Mouse (Mus musculus): ENCODE results near the gene Zfhx2.

DNA sequence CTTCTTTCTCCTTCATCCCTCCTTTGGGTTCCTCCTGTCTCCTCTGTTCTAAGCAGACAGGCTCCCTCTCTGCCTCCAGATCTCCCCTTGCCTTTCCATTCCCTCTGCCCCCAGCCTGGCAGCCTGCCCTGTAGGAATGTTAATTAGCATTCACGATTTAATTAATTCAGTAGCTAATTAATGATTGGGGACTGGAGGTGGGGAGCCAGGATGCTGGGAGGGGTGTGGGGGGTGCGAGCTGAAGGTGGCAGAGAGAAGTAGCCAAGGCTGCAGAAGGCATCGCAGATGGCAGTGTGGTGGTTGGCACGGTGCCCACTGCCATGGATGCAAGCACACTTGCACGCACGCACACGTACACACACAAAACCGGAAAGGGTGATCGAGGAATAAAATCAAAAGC lies 39.6 kb downstream of the Zfhx2 start:
- TF ChIP-seq POLR2A (IDR thresholded peaks at IDR 0.05; ENCODE audit: control insufficient read depth, low read depth, low read length) (no peak), CTCF (IDR thresholded peaks at IDR 0.05; ENCODE audit: control insufficient read depth, insufficient read depth, insufficient replicate concordance, low read depth, low read length) (no peak)
